Mouse (Mus musculus) brown adipose tissue, adult 24 weeks (tissue): ENCODE data around the gene Dgkb. TPM values are rescaled to one million over a fixed set of nuclear protein-coding genes. Genes with fewer than 3 reads are reported as not detected.

ENCODE experiments used
- H3K27ac ChIP-seq: fragments of 200-500 bp; replicated peaks from 2 replicates; pipeline ENCODE4 v1.5.1; 2012; ENCODE audit warnings: low read depth, mild to moderate bottlenecking, low read length
- H3K4me1 ChIP-seq: fragments of 200-500 bp; 2 replicates; pipeline ENCODE4 v1.6.1; 2012; ENCODE audit warnings: low read length, mixed read lengths; ENCODE audit not compliant: control insufficient read depth, insufficient read depth, insufficient read length
- H3K4me3 ChIP-seq: fragments of 200-500 bp; 2 replicates; pipeline ENCODE4 v1.5.1; 2012; ENCODE audit warnings: low read depth, mild to moderate bottlenecking, low read length, moderate library complexity; ENCODE audit not compliant: insufficient read depth
- polyA plus RNA-seq: library from polyadenylated mRNA; stranded (reverse); fragments of >200 nt; gene quantifications from 2 replicates; pipeline ENCODE4 v1.2.4, GENCODE M21; 2012; ENCODE audit not compliant: missing spikeins, insufficient read depth, insufficient read length

Gene Dgkb
- polyA plus RNA-seq, 1 experiment = not detected

GRCm38 (mm10) chr12:38374159-38374558 lies 556.6 kb downstream of the Dgkb start:
- H3K27ac ChIP-seq = no peak overlapping the region
- H3K4me1 ChIP-seq = no peaks in the 10 kb centered on the region
- no peak overlapping the region for H3K4me3 ChIP-seq

- H3K27ac ChIP-seq = no peak overlapping the region
- no peak overlapping the region for H3K4me3 ChIP-seq
- H3K4me1 ChIP-seq = no peaks in the 10 kb centered on the region
Measured at GRCm38 (mm10) chr12:38385942-38386341, 568.4 kb downstream of the Dgkb start.

- H3K27ac ChIP-seq = no peak overlapping the region
- no peak overlapping the region for H3K4me3 ChIP-seq
- no peaks in the 10 kb centered on the region for H3K4me1 ChIP-seq
Measured at GRCm38 (mm10) chr12:38386991-38387390, 569.5 kb downstream of the Dgkb start.

- H3K4me3 ChIP-seq = no peak overlapping the region
- H3K27ac ChIP-seq = no peak overlapping the region
- H3K4me1 ChIP-seq = no peaks in the 10 kb centered on the region
Measured at GRCm38 (mm10) chr12:38387654-38388053, 570.1 kb downstream of the Dgkb start.

- Histone ChIP-seq H3K4me3 (no peak overlapping the region), H3K4me1 (no peaks in the 10 kb centered on the region), H3K27ac (no peak overlapping the region)
Measured at GRCm38 (mm10) chr12:38388243-38388642, 570.7 kb downstream of the Dgkb start.

- H3K4me3 ChIP-seq = no peak overlapping the region
- H3K4me1 ChIP-seq = no peaks in the 10 kb centered on the region
- H3K27ac ChIP-seq = no peak overlapping the region
Measured at GRCm38 (mm10) chr12:38397754-38398312, 580.3 kb downstream of the Dgkb start.

GRCm38 (mm10) chr12:38400089-38400488 lies 582.6 kb downstream of the Dgkb start:
- no peak overlapping the region for H3K27ac ChIP-seq
- H3K4me1 ChIP-seq = no peaks in the 10 kb centered on the region
- H3K4me3 ChIP-seq = no peak overlapping the region

GRCm38 (mm10) chr12:38435364-38436130 lies 618.0 kb downstream of the Dgkb start:
- H3K27ac ChIP-seq = no peak overlapping the region
- no peak overlapping the region for H3K4me3 ChIP-seq
- no peaks in the 10 kb centered on the region for H3K4me1 ChIP-seq

- Histone ChIP-seq H3K4me3 (no peak overlapping the region), H3K4me1 (no peaks in the 10 kb centered on the region), H3K27ac (no peak overlapping the region)
Measured at GRCm38 (mm10) chr12:38436131-38436436, 618.6 kb downstream of the Dgkb start.

- no peak overlapping the region for H3K27ac ChIP-seq
- no peak overlapping the region for H3K4me3 ChIP-seq
- H3K4me1 ChIP-seq = no peaks in the 10 kb centered on the region
Measured at GRCm38 (mm10) chr12:38450323-38451087, 633.0 kb downstream of the Dgkb start.

GRCm38 (mm10) chr12:38451677-38452076 lies 634.2 kb downstream of the Dgkb start:
- Histone ChIP-seq H3K4me3 (no peak overlapping the region), H3K27ac (no peak overlapping the region), H3K4me1 (no peaks in the 10 kb centered on the region)

- Histone ChIP-seq H3K27ac (no peak overlapping the region), H3K4me3 (no peak overlapping the region), H3K4me1 (no peaks in the 10 kb centered on the region)
Measured at GRCm38 (mm10) chr12:38468191-38468590, 650.7 kb downstream of the Dgkb start.

- Histone ChIP-seq H3K27ac (no peak overlapping the region), H3K4me3 (no peak overlapping the region), H3K4me1 (no peaks in the 10 kb centered on the region)
Measured at GRCm38 (mm10) chr12:38468605-38469004, 651.1 kb downstream of the Dgkb start.

- H3K4me1 ChIP-seq = no peaks in the 10 kb centered on the region
- no peak overlapping the region for H3K4me3 ChIP-seq
- H3K27ac ChIP-seq = no peak overlapping the region
Measured at GRCm38 (mm10) chr12:38497229-38497628, 679.7 kb downstream of the Dgkb start.

GRCm38 (mm10) chr12:38500931-38501330 lies 683.4 kb downstream of the Dgkb start:
- H3K4me3 ChIP-seq = no peak overlapping the region
- no peak overlapping the region for H3K27ac ChIP-seq
- no peaks in the 10 kb centered on the region for H3K4me1 ChIP-seq

GRCm38 (mm10) chr12:38508195-38508594 lies 690.7 kb downstream of the Dgkb start:
- H3K4me3 ChIP-seq = no peak overlapping the region
- no peaks in the 10 kb centered on the region for H3K4me1 ChIP-seq
- H3K27ac ChIP-seq = no peak overlapping the region
